9 mouse cellular contexts compared by ENCODE assay signal in the genomic region with DNA sequence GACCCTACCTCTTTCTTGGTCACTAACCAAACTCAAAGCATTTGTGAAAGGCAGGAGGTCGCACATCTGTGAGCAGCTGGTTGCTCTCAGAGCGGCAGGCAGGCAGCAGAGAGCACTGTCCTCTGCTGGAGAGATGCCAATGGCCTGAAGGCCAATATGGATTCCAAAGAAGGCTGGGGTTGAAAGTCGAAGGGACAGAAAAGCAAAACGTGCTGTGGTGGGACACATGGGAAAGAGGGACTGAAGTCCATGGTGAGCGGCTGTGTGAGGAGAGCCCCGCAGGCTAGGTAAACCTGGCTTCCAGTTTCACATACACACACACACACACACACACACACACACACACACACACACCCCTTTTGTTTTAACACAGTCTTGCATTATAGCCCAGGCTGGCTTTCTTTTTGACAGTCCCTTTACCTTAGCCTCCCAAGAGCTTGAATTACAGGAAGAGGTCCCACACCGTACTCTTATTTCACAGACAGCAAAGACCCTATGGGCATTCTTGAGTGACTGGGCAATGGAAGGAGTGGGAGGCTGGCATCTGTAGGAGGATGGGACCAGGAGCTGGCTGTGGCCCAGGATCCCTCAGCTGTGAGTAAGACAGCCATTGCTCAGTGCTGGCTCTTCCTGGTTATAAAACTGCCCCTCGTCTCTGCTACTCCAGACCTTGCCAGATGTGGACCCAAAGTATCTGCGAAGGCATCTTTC. TPM values are rescaled to one million over a fixed set of nuclear protein-coding genes. Genes with fewer than 3 reads are reported as not detected.
A peak's percentile ranks its signal among the peaks of the same experiment; 100 is the strongest.
DNase-seq lines count a peak whose midpoint lies in the region; ATAC-seq and TF ChIP-seq lines count a peak whose summit lies in the region.
"Had no signal": no experiment of that assay in that cellular context is flagged by ENCODE, and none has a peak within 500 bp of the region (broad histone marks: within the 10 kb centered on the region; RNA-seq: fewer than 3 reads in every experiment).

No protein-coding gene starts in this region.

- peak overlapping the region; percentile 56 for H3K27ac ChIP-seq in liver, adult 2 months (replicated peaks; ENCODE audit: insufficient read depth, low read depth, low read length)
- H3K27ac ChIP-seq in liver, postnatal 0 days (ENCODE audit: low read depth): no peak overlapping the region
- peak overlapping the region; percentile 4; the same call in 1 of the 2 replicates for H3K27ac ChIP-seq in hindbrain, embryonic 16.5 days (ENCODE audit: low read depth, low read length)
- peak overlapping the region; percentile 68 for H3K27ac ChIP-seq in lung, postnatal 0 days (ENCODE audit: low read length)
- H3K27ac ChIP-seq in forebrain, embryonic 13.5 days: no peak overlapping the region

- H3K79me2 ChIP-seq in liver, adult 2 months (ENCODE audit: control insufficient read depth, insufficient read depth, low read length): no peaks in the 10 kb centered on the region

- no peak for ATAC-seq in liver, postnatal 0 days
- ATAC-seq in hindbrain, embryonic 16.5 days: no peak
- peak; percentile 12; the same call in 1 of the 2 replicates for ATAC-seq in lung, postnatal 0 days
- no peak for ATAC-seq in forebrain, embryonic 13.5 days

- 63% methylated on average over 9 of the region's 9 CpGs for WGBS in liver, adult 2 months
- 77% methylated on average over 9 of the region's 9 CpGs for WGBS in liver, postnatal 0 days (ENCODE audit: insufficient replicate concordance)
- 70% methylated on average over 8 of the region's 9 CpGs for WGBS in hindbrain, embryonic 16.5 days
- 41% methylated on average over 9 of the region's 9 CpGs for WGBS in lung, postnatal 0 days
- 81% methylated on average over 9 of the region's 9 CpGs for WGBS in forebrain, embryonic 13.5 days

- no peak for TF ChIP-seq POLR2A in liver, adult 2 months (IDR thresholded peaks at IDR 0.05; ENCODE audit: extremely low read depth, insufficient read depth, low read length)

- TF ChIP-seq CTCF in liver, adult 2 months (IDR thresholded peaks at IDR 0.05; ENCODE audit: low read depth, low read length): no peak
- no peak for TF ChIP-seq CTCF in liver, postnatal 0 days (IDR thresholded peaks at IDR 0.05; ENCODE audit: low read depth)
- TF ChIP-seq CTCF in lung, postnatal 0 days (IDR thresholded peaks at IDR 0.05): peak; percentile 17; the same call in 1 of the 2 replicates

- no peaks in the 10 kb centered on the region for H3K9me3 ChIP-seq in liver, postnatal 0 days (ENCODE audit: low read length)
- H3K9me3 ChIP-seq in hindbrain, embryonic 16.5 days (ENCODE audit: control insufficient read depth, low read length): no peaks in the 10 kb centered on the region
- no peaks in the 10 kb centered on the region for H3K9me3 ChIP-seq in lung, postnatal 0 days (ENCODE audit: low read length)
- no peaks in the 10 kb centered on the region for H3K9me3 ChIP-seq in forebrain, embryonic 13.5 days (replicated peaks)

- H3K4me2 ChIP-seq in liver, postnatal 0 days (ENCODE audit: low read depth, low read length): no peak overlapping the region
- no peak overlapping the region for H3K4me2 ChIP-seq in hindbrain, embryonic 16.5 days (ENCODE audit: low read length)
- H3K4me2 ChIP-seq in lung, postnatal 0 days (replicated peaks; ENCODE audit: low read depth, low read length): no peak overlapping the region
- H3K4me2 ChIP-seq in forebrain, embryonic 13.5 days: no peak overlapping the region

- no peak for TF ChIP-seq EP300 in liver, postnatal 0 days (IDR thresholded peaks at IDR 0.05; ENCODE audit: low read depth)
- TF ChIP-seq EP300 in lung, postnatal 0 days (IDR thresholded peaks at IDR 0.05): no peak

- no peak overlapping the region for H3K9ac ChIP-seq in liver, adult 2 months (ENCODE audit: low read depth, low read length)
- H3K9ac ChIP-seq in liver, postnatal 0 days (replicated peaks): no peak overlapping the region
- no peak overlapping the region for H3K9ac ChIP-seq in hindbrain, embryonic 16.5 days (ENCODE audit: low read depth, low read length)
- H3K9ac ChIP-seq in lung, postnatal 0 days (replicated peaks; ENCODE audit: low read depth): no peak overlapping the region
- H3K9ac ChIP-seq in forebrain, embryonic 13.5 days: no peak overlapping the region

- H3K36me3 ChIP-seq in liver, adult 2 months (ENCODE audit: control insufficient read depth, insufficient read depth, low read length): no peaks in the 10 kb centered on the region
- H3K36me3 ChIP-seq in liver, postnatal 0 days (replicated peaks; ENCODE audit: insufficient read depth, low read length): no peaks in the 10 kb centered on the region
- no peaks in the 10 kb centered on the region for H3K36me3 ChIP-seq in hindbrain, embryonic 16.5 days (ENCODE audit: control insufficient read depth, insufficient read depth, low read length)
- no peaks in the 10 kb centered on the region for H3K36me3 ChIP-seq in lung, postnatal 0 days (ENCODE audit: insufficient read depth, low read length)
- H3K36me3 ChIP-seq in forebrain, embryonic 13.5 days (ENCODE audit: poor library complexity, severe bottlenecking): no peaks in the 10 kb centered on the region

- peaks cover 3% of the 10 kb centered on the region; the same call in 1 of the 2 replicates for H3K4me1 ChIP-seq in liver, adult 2 months (ENCODE audit: control insufficient read depth, insufficient read depth, low read length)
- H3K4me1 ChIP-seq in liver, postnatal 0 days (ENCODE audit: insufficient read depth): no peaks in the 10 kb centered on the region
- peaks cover 11% of the 10 kb centered on the region for H3K4me1 ChIP-seq in hindbrain, embryonic 16.5 days (ENCODE audit: control insufficient read depth, insufficient read depth, low read depth, low read length)
- peaks cover 16% of the 10 kb centered on the region for H3K4me1 ChIP-seq in lung, postnatal 0 days (ENCODE audit: insufficient read depth, low read depth, low read length)
- H3K4me1 ChIP-seq in forebrain, embryonic 13.5 days: peaks cover 7% of the 10 kb centered on the region

- no peaks in the 10 kb centered on the region for H3K27me3 ChIP-seq in liver, adult 2 months (ENCODE audit: control insufficient read depth, insufficient read depth, low read length)
- H3K27me3 ChIP-seq in liver, postnatal 0 days (ENCODE audit: insufficient read depth, low read length): no peaks in the 10 kb centered on the region
- H3K27me3 ChIP-seq in hindbrain, embryonic 16.5 days (replicated peaks; ENCODE audit: control insufficient read depth, insufficient read depth, low read length): no peaks in the 10 kb centered on the region
- H3K27me3 ChIP-seq in lung, postnatal 0 days (replicated peaks; ENCODE audit: insufficient read depth, low read length): no peaks in the 10 kb centered on the region
- no peaks in the 10 kb centered on the region for H3K27me3 ChIP-seq in forebrain, embryonic 13.5 days

- H3K4me3 ChIP-seq in liver, adult 2 months (ENCODE audit: insufficient read depth, low read depth, low read length): no peak overlapping the region
- no peak overlapping the region for H3K4me3 ChIP-seq in liver, postnatal 0 days (ENCODE audit: low read depth, low read length)
- no peak overlapping the region for H3K4me3 ChIP-seq in hindbrain, embryonic 16.5 days (ENCODE audit: low read length)
- H3K4me3 ChIP-seq in lung, postnatal 0 days (ENCODE audit: low read depth, low read length): no peak overlapping the region
- no peak overlapping the region for H3K4me3 ChIP-seq in forebrain, embryonic 13.5 days

- DNase-seq in cerebellum, postnatal 10 days: peak; percentile 66 to 77
- DNase-seq in cerebellum, adult 18-20 months: no peak
- DNase-seq in liver, adult 2 months (ENCODE audit: extremely low read depth, low read depth, low spot score): peak; percentile 38
- no peak for DNase-seq in liver, postnatal 0 days
- DNase-seq in lung, postnatal 0 days (ENCODE audit: low spot score): peak; percentile 63
- DNase-seq in thymus, postnatal 4 days: no peak

RNA-seq across cellular contexts. Expression of gene Adcy5, which starts 45.9 kb away (rescaled TPM):
- total RNA-seq in liver, adult 2 months (2014; rRNA removed): 0.46 and 0.81 TPM in 2 replicates
- 1.3 and 1.6 TPM in 2 replicates for polyA plus RNA-seq in liver, adult 2 months (2012; rRNA removed)
- polyA plus RNA-seq in liver, postnatal 0 days (2015; fragmentation: Nextera tagmentation; extraction: Ambion mirVana): 0.28 and 0.39 TPM in 2 replicates
- 7.0 and 7.2 TPM in 2 replicates for polyA plus RNA-seq in hindbrain, embryonic 16.5 days (2015; fragmentation: Nextera tagmentation; extraction: Ambion mirVana)
- 0.48 and 0.63 TPM in 2 replicates for polyA plus RNA-seq in lung, postnatal 0 days (2015; fragmentation: Nextera tagmentation; extraction: Ambion mirVana)
- 2.6 and 3.4 TPM in 2 replicates for polyA plus RNA-seq in forebrain, embryonic 13.5 days (2015; fragmentation: Nextera tagmentation; extraction: Ambion mirVana)
- total RNA-seq: common myeloid progenitor, adult 5-6 weeks had no signal

Comparison
In these comparisons a context has a peak if more than half of its experiments do, and no peak if none do; other contexts are left out.
1. DNase-seq: peak in cerebellum, postnatal 10 days (2 of 2), liver, adult 2 months (single experiment) and lung, postnatal 0 days (single experiment); none in cerebellum, adult 18-20 months (0 of 2), liver, postnatal 0 days (single experiment) and thymus, postnatal 4 days (single experiment).
2. H3K27ac ChIP-seq: peak in liver, adult 2 months (single experiment), hindbrain, embryonic 16.5 days (single experiment) and lung, postnatal 0 days (single experiment); none in liver, postnatal 0 days (single experiment) and forebrain, embryonic 13.5 days (single experiment).